Mouse (Mus musculus) stomach, embryonic 16.5 days (tissue): ENCODE results near the gene Calml3. TPM values are rescaled to one million over a fixed set of nuclear protein-coding genes. Genes with fewer than 3 reads are reported as not detected.
A peak's percentile ranks its signal among the peaks of the same experiment; 100 is the strongest.

ENCODE experiments used
- ATAC-seq: fragments of 200-750 bp; cut with Nextera tagmentation; 2 replicates; pipeline ENCODE4 v1.8.0; 2017; ENCODE audit warnings: moderate number of reproducible peaks, moderate TSS enrichment; ENCODE audit not compliant: insufficient read depth, low FRiP score
- H3K27ac ChIP-seq: fragments of 300-500 bp; sonication (generic); 2 replicates; pipeline ENCODE4 v1.5.1; 2014; ENCODE audit warnings: low read length
- H3K27me3 ChIP-seq: fragments of 300-500 bp; sonication (generic); 2 replicates; pipeline ENCODE4 v1.6.1; 2014; ENCODE audit warnings: low read length, control low read depth, mixed read lengths; ENCODE audit not compliant: control insufficient read depth, insufficient read depth
- H3K36me3 ChIP-seq: fragments of 300-500 bp; sonication (generic); 2 replicates; pipeline ENCODE4 v1.6.1; 2014; ENCODE audit warnings: low read length; ENCODE audit not compliant: control insufficient read depth, insufficient read depth
- H3K4me1 ChIP-seq: fragments of 300-500 bp; sonication (generic); 2 replicates; pipeline ENCODE4 v1.6.1; 2014; ENCODE audit warnings: low read length, control low read depth, mixed read lengths; ENCODE audit not compliant: control insufficient read depth, insufficient read depth
- H3K4me2 ChIP-seq: fragments of 300-500 bp; sonication (generic); 2 replicates; pipeline ENCODE4 v1.6.1; 2014; ENCODE audit warnings: low read depth, low read length, mixed read lengths
- H3K4me3 ChIP-seq: fragments of 300-500 bp; sonication (generic); replicated peaks from 2 replicates; pipeline ENCODE4 v1.5.1; 2014; ENCODE audit warnings: mild to moderate bottlenecking, low read length
- H3K9ac ChIP-seq: fragments of 300-500 bp; sonication (generic); 2 replicates; pipeline ENCODE4 v1.6.1; 2014; ENCODE audit warnings: low read length
- H3K9me3 ChIP-seq: fragments of 300-500 bp; sonication (generic); replicated peaks from 2 replicates; pipeline ENCODE4 v1.6.1; 2016; ENCODE audit warnings: low read length, control low read depth; ENCODE audit not compliant: control insufficient read depth
- WGBS: fragments of 180-500 bp; shearing (Covaris S2); extraction: QIAGEN DNeasy Blood & Tissue Kit; methylation state at CpG from one replicate; pipeline ENCODE4 v1.1.7; 2014; 5-methylcytosine and 5-hydroxymethylcytosine counted together
- polyA plus RNA-seq: library from polyadenylated mRNA; unstranded; fragments of >200 nt; fragmentation: Nextera tagmentation; extraction: Ambion mirVana; gene quantifications from 2 replicates; pipeline ENCODE4 v1.2.1, GENCODE M21; 2015

The Calml3 gene
- polyA plus RNA-seq, 1 experiment from 2014 or later = 25.1 TPM

- Histone ChIP-seq H3K4me3 (no peak overlapping the region), H3K4me1 (peaks cover 10% of the 10 kb centered on the region), H3K9me3 (no peaks in the 10 kb centered on the region), H3K4me2 (no peak overlapping the region), H3K27ac (no peak overlapping the region), H3K9ac (no peak overlapping the region), H3K36me3 (no peaks in the 10 kb centered on the region), H3K27me3 (no peaks in the 10 kb centered on the region)
- WGBS = 83% methylated on average over 4 of the region's 4 CpGs
- ATAC-seq = no peak
Observed at GRCm38 (mm10) chr13:3774991-3775390, 29.1 kb downstream of the Calml3 start.

DNA sequence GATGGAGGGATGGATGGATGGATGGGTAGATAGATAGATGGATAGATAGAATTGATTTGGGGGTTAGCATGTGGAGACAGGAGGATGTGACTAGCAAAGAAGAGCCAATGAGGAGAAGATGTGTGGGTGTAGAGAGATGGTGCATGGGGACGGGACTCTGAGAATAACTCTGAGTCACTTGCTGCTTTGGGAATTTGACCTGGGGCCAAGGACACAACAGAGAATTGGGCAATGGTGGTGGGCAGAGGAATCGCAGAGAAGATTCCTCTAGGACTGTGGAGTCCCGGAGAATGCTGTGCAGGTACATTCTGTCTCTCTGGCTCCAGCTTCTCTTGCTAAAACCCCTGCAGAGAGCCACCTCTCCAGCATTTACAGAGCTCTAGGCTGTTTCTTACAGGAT, 29.8 kb downstream of the Calml3 start:
- Histone ChIP-seq H3K36me3 (no peaks in the 10 kb centered on the region), H3K4me3 (no peak overlapping the region), H3K9ac (no peak overlapping the region), H3K27me3 (no peaks in the 10 kb centered on the region), H3K9me3 (no peaks in the 10 kb centered on the region), H3K4me1 (peaks cover 16% of the 10 kb centered on the region), H3K4me2 (no peak overlapping the region), H3K27ac (no peak overlapping the region)
- ATAC-seq = no peak
- 81% methylated on average over 3 of the region's 3 CpGs for WGBS

DNA sequence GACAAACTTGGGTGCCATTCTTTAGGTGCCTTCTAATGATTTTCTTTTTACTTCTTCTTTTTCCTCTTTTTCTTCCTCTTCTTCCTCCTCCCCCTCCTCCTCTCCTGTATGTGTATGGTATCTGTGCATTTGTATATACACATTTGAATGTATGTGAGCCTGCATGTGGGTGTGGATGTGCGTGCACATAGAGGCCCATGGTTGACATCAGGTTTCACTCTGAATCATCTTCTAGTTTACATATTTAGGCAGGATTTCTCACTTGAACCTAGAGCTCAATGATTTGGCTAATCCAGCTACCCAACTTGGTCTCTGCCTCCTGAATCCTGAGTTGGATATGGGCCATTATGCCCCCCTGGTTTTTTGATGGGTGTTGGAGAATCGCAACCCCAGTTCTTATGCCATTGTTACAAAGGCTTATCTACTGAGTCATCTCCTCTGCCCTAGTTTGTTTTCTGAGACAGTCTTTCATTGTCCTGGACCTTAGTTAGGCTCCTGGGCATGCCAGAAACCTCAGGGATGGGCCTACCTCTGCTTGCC, 30.9 kb downstream of the Calml3 start:
- no peak overlapping the region for H3K27ac ChIP-seq
- H3K4me2 ChIP-seq = no peak overlapping the region
- H3K4me1 ChIP-seq = peaks cover 16% of the 10 kb centered on the region
- H3K9ac ChIP-seq = no peak overlapping the region
- no peaks in the 10 kb centered on the region for H3K36me3 ChIP-seq
- H3K9me3 ChIP-seq = no peaks in the 10 kb centered on the region
- no peak for ATAC-seq
- 73% methylated on average over 2 of the region's 2 CpGs for WGBS
- no peak overlapping the region for H3K4me3 ChIP-seq
- no peaks in the 10 kb centered on the region for H3K27me3 ChIP-seq

DNA sequence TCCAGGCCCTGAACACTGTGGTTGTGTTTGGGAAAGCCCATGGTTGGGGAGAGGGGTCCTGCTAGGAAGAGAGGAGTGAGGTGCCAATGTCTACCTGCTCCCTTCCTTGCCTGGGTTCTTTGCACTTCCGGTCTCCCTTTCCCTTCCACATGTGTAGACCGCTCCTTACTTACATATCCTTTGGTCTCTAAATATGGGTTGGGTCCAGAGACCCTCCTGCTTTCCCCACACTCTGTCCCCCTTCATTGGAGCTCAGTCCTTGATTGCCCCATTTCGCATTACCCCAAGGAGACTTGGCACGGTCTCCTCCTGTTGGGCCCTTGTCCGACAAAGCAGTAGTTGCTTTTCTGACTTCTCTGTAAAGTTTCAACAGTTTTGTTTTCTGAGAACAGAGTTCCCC, 32.9 kb downstream of the Calml3 start:
- no peak overlapping the region for H3K27ac ChIP-seq

DNA sequence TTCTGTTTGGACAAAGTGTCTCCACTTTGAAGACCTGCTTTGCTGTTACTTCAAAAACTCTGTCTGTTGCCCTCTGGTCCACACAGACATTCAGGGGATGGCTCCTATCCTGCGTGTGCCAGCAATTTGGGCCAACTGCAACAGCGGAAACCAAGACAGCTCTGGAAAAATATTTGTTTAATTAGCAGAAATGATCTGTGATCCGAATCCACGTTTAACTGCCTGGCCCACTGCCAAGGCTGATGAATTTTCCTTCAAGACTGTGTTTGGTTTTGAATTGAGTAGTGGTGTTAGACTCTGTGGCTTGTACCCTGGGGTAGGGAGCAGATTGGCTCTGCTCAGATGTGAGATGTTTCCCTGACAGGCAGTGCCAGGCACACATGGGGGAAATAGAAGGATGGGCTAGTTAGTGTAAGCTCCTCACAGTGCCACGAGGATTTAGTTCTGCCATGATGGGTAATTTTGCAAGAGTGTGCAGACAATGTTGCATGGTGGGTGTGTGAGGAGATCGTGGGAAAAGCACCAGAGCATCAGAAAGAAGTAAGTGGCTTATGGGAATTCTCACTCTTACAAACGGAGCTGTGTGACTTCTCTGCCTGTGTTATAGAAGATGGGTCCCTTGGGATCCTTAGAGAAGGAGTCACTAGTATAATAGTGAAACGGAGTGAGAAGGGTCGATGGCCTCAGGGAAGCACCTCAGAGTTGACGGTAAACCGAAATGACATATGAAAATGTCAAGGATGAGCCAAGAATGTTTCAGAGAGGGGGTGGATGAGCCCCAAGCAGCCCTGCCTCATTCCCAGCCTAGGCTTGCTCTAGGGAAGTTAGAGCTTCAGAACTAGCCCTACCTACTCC, 33.7 kb downstream of the Calml3 start:
- Histone ChIP-seq H3K4me2 (no peak overlapping the region), H3K4me1 (peaks cover 16% of the 10 kb centered on the region), H3K4me3 (no peak overlapping the region), H3K9me3 (no peaks in the 10 kb centered on the region), H3K36me3 (no peaks in the 10 kb centered on the region), H3K9ac (no peak overlapping the region), H3K27me3 (no peaks in the 10 kb centered on the region), H3K27ac (peak overlapping the region; percentile 10; the same call in 1 of the 2 replicates)
- 45% methylated on average over 11 of the region's 11 CpGs for WGBS
- ATAC-seq = peak; percentile 41; the same call in 1 of the 2 replicates

More for the DNA sequence above, 32.9 kb downstream of the Calml3 start:
- Histone ChIP-seq H3K4me1 (peaks cover 16% of the 10 kb centered on the region), H3K4me2 (no peak overlapping the region), H3K9ac (no peak overlapping the region), H3K36me3 (no peaks in the 10 kb centered on the region), H3K27me3 (no peaks in the 10 kb centered on the region), H3K9me3 (no peaks in the 10 kb centered on the region), H3K4me3 (no peak overlapping the region)
- ATAC-seq = no peak
- 93% methylated on average over 5 of the region's 5 CpGs for WGBS

- no peaks in the 10 kb centered on the region for H3K36me3 ChIP-seq
- ATAC-seq = no peak
- H3K9me3 ChIP-seq = no peaks in the 10 kb centered on the region
- WGBS = 72% methylated on average over 3 of the region's 3 CpGs
- H3K9ac ChIP-seq = no peak overlapping the region
- H3K27me3 ChIP-seq = no peaks in the 10 kb centered on the region
- peaks cover 16% of the 10 kb centered on the region for H3K4me1 ChIP-seq
- H3K4me3 ChIP-seq = no peak overlapping the region
- no peak overlapping the region for H3K4me2 ChIP-seq
- H3K27ac ChIP-seq = peak overlapping the region; percentile 26; the same call in 1 of the 2 replicates
Observed at GRCm38 (mm10) chr13:3769531-3769930, 34.6 kb downstream of the Calml3 start.

DNA sequence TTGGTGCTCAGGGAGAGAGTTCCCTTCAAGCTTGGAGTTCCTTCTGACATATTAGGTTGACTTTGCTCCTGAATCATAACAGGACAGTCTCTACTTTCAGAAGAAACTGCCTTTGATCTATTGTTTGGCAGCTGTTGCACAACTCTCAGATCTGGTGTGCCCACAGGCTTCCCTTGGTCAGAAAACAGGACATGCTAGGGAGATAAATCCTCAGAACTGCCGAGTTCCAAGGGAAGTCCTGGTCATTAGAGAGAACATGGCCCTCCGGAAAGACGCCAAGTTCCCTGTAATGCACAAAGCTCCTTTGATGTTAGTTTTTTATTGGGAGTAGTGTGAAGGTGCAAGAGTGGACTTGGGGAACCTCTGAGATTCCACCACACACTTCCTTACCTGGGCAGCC, 35.5 kb downstream of the Calml3 start:
- H3K27ac ChIP-seq = no peak overlapping the region
- H3K9ac ChIP-seq = no peak overlapping the region
- no peak overlapping the region for H3K4me3 ChIP-seq
- no peaks in the 10 kb centered on the region for H3K27me3 ChIP-seq
- no peaks in the 10 kb centered on the region for H3K9me3 ChIP-seq
- H3K36me3 ChIP-seq = no peaks in the 10 kb centered on the region
- H3K4me1 ChIP-seq = peaks cover 16% of the 10 kb centered on the region
- no peak overlapping the region for H3K4me2 ChIP-seq
- no peak for ATAC-seq
- WGBS = 71% methylated on average over 3 of the region's 3 CpGs

DNA sequence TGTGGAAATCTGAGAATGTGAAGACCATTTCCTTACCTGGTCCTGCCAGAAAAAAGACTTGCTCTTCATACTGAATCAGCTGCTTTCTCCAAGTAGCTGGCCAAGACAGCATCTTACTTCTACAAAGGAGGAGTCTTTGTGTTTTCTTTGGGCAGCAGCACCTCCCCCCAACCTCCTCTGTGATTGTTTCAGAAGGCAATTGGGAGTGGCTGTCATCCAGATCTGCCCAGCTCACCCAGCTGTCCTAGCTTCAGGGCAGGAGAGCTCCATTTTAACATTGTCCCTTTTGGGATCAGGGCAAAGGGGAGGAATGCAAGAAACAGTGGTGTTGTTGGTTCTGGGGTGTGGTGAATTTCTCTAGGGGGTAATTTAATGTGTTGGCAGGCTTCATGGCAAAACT, 37.0 kb downstream of the Calml3 start:
- Histone ChIP-seq H3K36me3 (no peaks in the 10 kb centered on the region), H3K27me3 (no peaks in the 10 kb centered on the region), H3K4me1 (peaks cover 16% of the 10 kb centered on the region), H3K4me2 (no peak overlapping the region), H3K4me3 (no peak overlapping the region), H3K9me3 (no peaks in the 10 kb centered on the region), H3K9ac (no peak overlapping the region), H3K27ac (no peak overlapping the region)
- no peak for ATAC-seq

DNA sequence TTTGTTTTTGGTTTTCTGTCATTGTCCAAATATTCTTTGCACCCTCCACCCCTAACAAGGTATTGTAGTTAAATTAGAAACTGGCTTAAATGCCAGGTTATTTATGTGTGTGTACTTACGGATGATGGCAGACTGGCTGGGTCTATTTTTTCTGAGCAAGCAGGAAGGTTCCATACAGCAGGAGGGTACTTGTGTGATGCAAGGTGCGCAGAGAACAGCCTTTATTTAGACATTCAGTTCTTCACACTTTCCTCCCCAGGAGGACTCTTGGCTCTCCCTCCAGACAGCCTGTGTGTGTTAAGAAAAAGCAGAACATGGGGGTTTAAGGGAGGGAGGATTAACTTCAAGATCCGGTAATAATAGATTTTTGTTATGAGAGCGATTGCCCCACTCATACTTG, 38.3 kb downstream of the Calml3 start:
- peak overlapping the region; percentile 34; the same call in 1 of the 2 replicates for H3K27ac ChIP-seq
- 60% methylated on average over 4 of the region's 4 CpGs for WGBS

More for the DNA sequence above, 38.3 kb downstream of the Calml3 start:
- Histone ChIP-seq H3K4me1 (peaks cover 16% of the 10 kb centered on the region), H3K36me3 (no peaks in the 10 kb centered on the region), H3K4me3 (no peak overlapping the region), H3K9me3 (no peaks in the 10 kb centered on the region), H3K9ac (no peak overlapping the region), H3K4me2 (no peak overlapping the region), H3K27me3 (no peaks in the 10 kb centered on the region)
- no peak for ATAC-seq
